Mouse (Mus musculus) liver, embryonic 12.5 days (tissue): ENCODE data around the gene Scgn. TPM values are rescaled to one million over a fixed set of nuclear protein-coding genes. Genes with fewer than 3 reads are reported as not detected.

Experiments
- ATAC-seq: fragments of 200-750 bp; cut with Nextera tagmentation; 2 replicates; pipeline ENCODE4 v1.8.0; 2017; ENCODE audit warnings: moderate number of reproducible peaks, mild to moderate bottlenecking, moderate library complexity
- H3K27ac ChIP-seq: fragments of 300-500 bp; sonication (generic); 2 replicates; pipeline ENCODE4 v1.5.1; 2016; ENCODE audit warnings: mild to moderate bottlenecking
- H3K27me3 ChIP-seq: fragments of 300-500 bp; sonication (generic); replicated peaks from 2 replicates; pipeline ENCODE4 v1.6.1; 2016; ENCODE audit warnings: mild to moderate bottlenecking, moderate library complexity
- H3K36me3 ChIP-seq: fragments of 300-500 bp; sonication (generic); 2 replicates; pipeline ENCODE4 v1.6.1; 2016; ENCODE audit warnings: mild to moderate bottlenecking, moderate library complexity
- H3K4me1 ChIP-seq: fragments of 300-500 bp; sonication (generic); 2 replicates; pipeline ENCODE4 v1.6.1; 2016
- H3K4me2 ChIP-seq: fragments of 300-500 bp; sonication (generic); 2 replicates; pipeline ENCODE4 v1.6.1; 2016; ENCODE audit warnings: mild to moderate bottlenecking, moderate library complexity
- H3K4me3 ChIP-seq: fragments of 300-500 bp; sonication (generic); 2 replicates; pipeline ENCODE4 v1.5.1; 2016; ENCODE audit warnings: mild to moderate bottlenecking, moderate library complexity
- H3K9ac ChIP-seq: fragments of 300-500 bp; sonication (generic); 2 replicates; pipeline ENCODE4 v1.6.1; 2016; ENCODE audit warnings: mild to moderate bottlenecking, moderate library complexity
- H3K9me3 ChIP-seq: fragments of 300-500 bp; sonication (generic); replicated peaks from 2 replicates; pipeline ENCODE4 v1.6.1; 2016; ENCODE audit warnings: mild to moderate bottlenecking, moderate library complexity
- whole genome bisulfite sequencing: fragments of 180-500 bp; shearing (Covaris S2); methylation state at CpG from one replicate; pipeline ENCODE4 v1.1.7; 2016; ENCODE audit not compliant: insufficient replicate concordance; 5-methylcytosine and 5-hydroxymethylcytosine counted together
- polyA plus RNA-seq: library from polyadenylated mRNA; unstranded; fragments of >200 nt; fragmentation: Nextera tagmentation; extraction: Ambion mirVana; gene quantifications from 2 replicates; pipeline ENCODE4 v1.2.1, GENCODE M21; 2016

Scgn gene
- not detected in 2 replicates for polyA plus RNA-seq

- Histone ChIP-seq H3K9me3 (no peaks in the 10 kb centered on the region), H3K4me3 (no peak within 1 kb of the TSS), H3K27ac (no peak within 1 kb of the TSS), H3K4me1 (no peaks in the 10 kb centered on the region), H3K36me3 (no peaks in the 10 kb centered on the region), H3K4me2 (no peak within 1 kb of the TSS), H3K27me3 (peaks cover 63% of the 10 kb centered on the region), H3K9ac (no peak within 1 kb of the TSS)
- 2% methylated on average over 20 of the region's 20 CpGs for WGBS
- no peak for ATAC-seq
These were observed at the start of gene Scgn for GRCm38 (mm10) chr13:23990928-23991327. Gene Scgn (minus strand): TSS chr13:23991214.

GRCm38 (mm10) chr13:24040221-24040620 is 49.2 kb upstream of the Scgn start:
- no peak overlapping the region for H3K27ac ChIP-seq
- peaks cover 33% of the 10 kb centered on the region for H3K27me3 ChIP-seq
- no peak overlapping the region for H3K9ac ChIP-seq
- peak; percentile 72 for ATAC-seq
- H3K4me1 ChIP-seq = peaks cover 24% of the 10 kb centered on the region
- H3K4me3 ChIP-seq = no peak overlapping the region
- no peaks in the 10 kb centered on the region for H3K36me3 ChIP-seq
- H3K9me3 ChIP-seq = no peaks in the 10 kb centered on the region
- 22% methylated on average over 7 of the region's 7 CpGs for WGBS
- H3K4me2 ChIP-seq = no peak overlapping the region

GRCm38 (mm10) chr13:24037502-24037901 is 46.5 kb upstream of the Scgn start:
- Histone ChIP-seq H3K4me1 (peaks cover 24% of the 10 kb centered on the region), H3K27me3 (peaks cover 20% of the 10 kb centered on the region), H3K36me3 (no peaks in the 10 kb centered on the region), H3K4me2 (no peak overlapping the region), H3K27ac (no peak overlapping the region), H3K9me3 (no peaks in the 10 kb centered on the region), H3K4me3 (no peak overlapping the region), H3K9ac (no peak overlapping the region)
- 54% methylated on average over 3 of the region's 3 CpGs for WGBS
- no peak for ATAC-seq

- WGBS = 28% methylated on average over 18 of the region's 18 CpGs
- 0 out of 2 replicates have a peak overlapping the region, but pooled peaks have one; percentile 5 for H3K4me3 ChIP-seq
- ATAC-seq = no peak
These were observed 45.1 kb upstream of the Scgn start for GRCm38 (mm10) chr13:24036150-24036549.

GRCm38 (mm10) chr13:24027191-24028170 is 36.5 kb upstream of the Scgn start:
- Histone ChIP-seq H3K4me1 (no peaks in the 10 kb centered on the region), H3K27me3 (no peaks in the 10 kb centered on the region), H3K9ac (no peak overlapping the region), H3K36me3 (no peaks in the 10 kb centered on the region), H3K4me3 (no peak overlapping the region), H3K4me2 (no peak overlapping the region), H3K27ac (no peak overlapping the region), H3K9me3 (no peaks in the 10 kb centered on the region)
- 47% methylated on average over 5 of the region's 5 CpGs for WGBS
- ATAC-seq = no peak

More at GRCm38 (mm10) chr13:24036150-24036549, 45.1 kb upstream of the Scgn start:
- Histone ChIP-seq H3K4me2 (peak overlapping the region; percentile 43), H3K27me3 (peaks cover 14% of the 10 kb centered on the region), H3K4me1 (peaks cover 24% of the 10 kb centered on the region), H3K27ac (no peak overlapping the region), H3K9me3 (no peaks in the 10 kb centered on the region), H3K9ac (no peak overlapping the region), H3K36me3 (no peaks in the 10 kb centered on the region)

- H3K27me3 ChIP-seq = no peaks in the 10 kb centered on the region
- ATAC-seq = no peak
- H3K36me3 ChIP-seq = no peaks in the 10 kb centered on the region
- no peak overlapping the region for H3K27ac ChIP-seq
- no peaks in the 10 kb centered on the region for H3K4me1 ChIP-seq
- no peak overlapping the region for H3K4me2 ChIP-seq
- no peak overlapping the region for H3K9ac ChIP-seq
- H3K4me3 ChIP-seq = no peak overlapping the region
- 58% methylated on average over 4 of the region's 4 CpGs for WGBS
- no peaks in the 10 kb centered on the region for H3K9me3 ChIP-seq
These were observed 27.5 kb upstream of the Scgn start for GRCm38 (mm10) chr13:24018515-24018914.

- H3K36me3 ChIP-seq = no peaks in the 10 kb centered on the region
- H3K4me2 ChIP-seq = no peak overlapping the region
- H3K4me1 ChIP-seq = peaks cover 16% of the 10 kb centered on the region
- 38% methylated on average over 2 of the region's 2 CpGs for WGBS
- H3K4me3 ChIP-seq = no peak overlapping the region
- H3K9ac ChIP-seq = no peak overlapping the region
- no peak overlapping the region for H3K27ac ChIP-seq
- H3K27me3 ChIP-seq = 0 out of 2 replicates have a peak, but pooled peaks cover 10% of the 10 kb centered on the region
- ATAC-seq = peak; percentile 63; the same call in 1 of the 2 replicates
- H3K9me3 ChIP-seq = no peaks in the 10 kb centered on the region
These were observed 14.5 kb upstream of the Scgn start for GRCm38 (mm10) chr13:24005528-24005927.

GRCm38 (mm10) chr13:24001797-24002196 is 10.8 kb upstream of the Scgn start:
- Histone ChIP-seq H3K36me3 (no peaks in the 10 kb centered on the region), H3K9me3 (no peaks in the 10 kb centered on the region), H3K4me3 (no peak overlapping the region), H3K27me3 (peaks cover 23% of the 10 kb centered on the region; the same call in 1 of the 2 replicates), H3K27ac (no peak overlapping the region), H3K4me2 (no peak overlapping the region), H3K4me1 (peaks cover 16% of the 10 kb centered on the region), H3K9ac (no peak overlapping the region)
- WGBS = 41% methylated on average over 2 of the region's 2 CpGs
- no peak for ATAC-seq

- no peaks in the 10 kb centered on the region for H3K36me3 ChIP-seq
- no peak overlapping the region for H3K27ac ChIP-seq
- no peaks in the 10 kb centered on the region for H3K9me3 ChIP-seq
- H3K9ac ChIP-seq = no peak overlapping the region
- ATAC-seq = no peak
- no peak overlapping the region for H3K4me3 ChIP-seq
- WGBS = 63% methylated on average over 2 of the region's 2 CpGs
- H3K27me3 ChIP-seq = peaks cover 24% of the 10 kb centered on the region
- H3K4me1 ChIP-seq = peaks cover 12% of the 10 kb centered on the region
- H3K4me2 ChIP-seq = no peak overlapping the region
These were observed 10.1 kb upstream of the Scgn start for GRCm38 (mm10) chr13:24001081-24001480.

- no peak for ATAC-seq
- Histone ChIP-seq H3K4me1 (no peaks in the 10 kb centered on the region), H3K4me2 (no peak overlapping the region), H3K27ac (no peak overlapping the region), H3K9ac (no peak overlapping the region), H3K27me3 (peaks cover 38% of the 10 kb centered on the region), H3K36me3 (no peaks in the 10 kb centered on the region), H3K4me3 (no peak overlapping the region), H3K9me3 (no peaks in the 10 kb centered on the region)
- WGBS = 66% methylated on average over 2 of the region's 2 CpGs
These were observed 7.8 kb upstream of the Scgn start for GRCm38 (mm10) chr13:23998826-23999225.

- peaks cover 67% of the 10 kb centered on the region for H3K27me3 ChIP-seq
These were observed 3.7 kb upstream of the Scgn start for GRCm38 (mm10) chr13:23994756-23995155.

GRCm38 (mm10) chr13:23994024-23994423 is 3.0 kb upstream of the Scgn start:
- Histone ChIP-seq H3K9me3 (no peaks in the 10 kb centered on the region), H3K27ac (no peak overlapping the region), H3K27me3 (peaks cover 67% of the 10 kb centered on the region), H3K9ac (no peak overlapping the region), H3K4me2 (no peak overlapping the region), H3K4me1 (no peaks in the 10 kb centered on the region), H3K36me3 (no peaks in the 10 kb centered on the region), H3K4me3 (no peak overlapping the region)
- 23% methylated on average over 9 of the region's 9 CpGs for WGBS
- ATAC-seq = no peak

More at GRCm38 (mm10) chr13:23994756-23995155, 3.7 kb upstream of the Scgn start:
- Histone ChIP-seq H3K4me3 (no peak overlapping the region), H3K9me3 (no peaks in the 10 kb centered on the region), H3K36me3 (no peaks in the 10 kb centered on the region), H3K4me2 (no peak overlapping the region), H3K9ac (no peak overlapping the region), H3K4me1 (no peaks in the 10 kb centered on the region), H3K27ac (no peak overlapping the region)
- ATAC-seq = no peak
- WGBS = 49% methylated on average over 3 of the region's 3 CpGs
